Mouse (Mus musculus) MEL (cell line): Measurements from ENCODE around the gene Ddx42.
"Not testable (repeated sequence)": the region's sequence is repeated elsewhere in the genome, so short reads cannot be mapped to it uniquely, and the experiment has no call there.

Source experiments
- ELF1 ChIP-seq: IDR thresholded peaks from 2 replicates; pipeline ENCODE4 v1.6.1; 2014; ENCODE audit warnings: low read depth, mild to moderate bottlenecking, inconsistent platforms, low read length, improper control_type of control experiment, moderate library complexity
- EP300 ChIP-seq, 2 experiments: IDR thresholded peaks; 2 replicates each; pipeline ENCODE4 v1.6.1; 2011; ENCODE audit warnings: improper control_type of control experiment in 2 of 2, low read length in 2 of 2, low read depth in 1 of 2, mild to moderate bottlenecking in 1 of 2
- MAFK ChIP-seq: IDR thresholded peaks from 2 replicates; pipeline ENCODE4 v1.6.1; 2011; ENCODE audit warnings: low read depth, mild to moderate bottlenecking, low read length, improper control_type of control experiment, borderline replicate concordance
- MYB ChIP-seq: IDR thresholded peaks from 2 replicates; pipeline ENCODE4 v1.6.1; 2011; ENCODE audit warnings: mild to moderate bottlenecking, low read depth, low read length, improper control_type of control experiment
- NELFE ChIP-seq: IDR thresholded peaks from 2 replicates; pipeline ENCODE4 v1.6.1; 2011; ENCODE audit warnings: low read depth, low read length, improper control_type of control experiment
- NRF1 ChIP-seq: IDR thresholded peaks from 2 replicates; pipeline ENCODE4 v1.6.1; 2014; ENCODE audit warnings: low read depth, mild to moderate bottlenecking, inconsistent platforms, low read length, improper control_type of control experiment, moderate library complexity; ENCODE audit not compliant: poor library complexity, insufficient read depth, severe bottlenecking
- POLR2A ChIP-seq, 2 experiments: IDR thresholded peaks; 2 replicates each; pipeline ENCODE4 v1.6.1; 2011 to 2012; ENCODE audit warnings: low read length in 2 of 2, mild to moderate bottlenecking in 2 of 2, control low read depth in 1 of 2, improper control_type of control experiment in 1 of 2, low read depth in 1 of 2, moderate library complexity in 1 of 2; ENCODE audit not compliant: control insufficient read depth in 1 of 2, insufficient read depth in 1 of 2, poor library complexity in 1 of 2

DNA sequence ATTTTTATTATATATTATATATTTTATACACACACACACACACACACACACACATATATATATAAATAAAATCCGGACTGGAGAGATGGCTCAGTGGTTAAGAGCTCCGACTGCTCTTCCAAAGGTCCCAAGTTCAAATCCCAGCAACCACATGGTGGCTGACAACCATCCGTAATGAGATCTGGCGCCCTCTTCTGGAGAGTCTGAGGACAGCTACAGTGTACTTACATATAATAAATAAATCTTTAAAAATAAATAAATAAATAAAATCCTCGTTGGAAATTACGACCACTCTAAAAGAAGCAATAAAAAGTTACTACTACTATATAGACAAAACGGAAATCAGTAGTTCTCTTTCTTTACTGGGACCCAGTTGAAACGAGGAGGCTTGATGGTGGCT lies 17.3 kb downstream of the Ddx42 start:
- not testable (repeated sequence) for TF ChIP-seq EP300 (IDR thresholded peaks at IDR 0.05; ENCODE audit: low read depth in 1 of 2, low read length in 2 of 2); POLR2A (IDR thresholded peaks at IDR 0.05; ENCODE audit: control insufficient read depth in 1 of 2, insufficient read depth in 1 of 2, low read depth in 1 of 2, low read length in 2 of 2, poor library complexity in 1 of 2); MAFK; NELFE; ELF1; NRF1; MYB
